Mouse (Mus musculus): Measurements from ENCODE around the gene Fstl1.
A peak's percentile ranks its signal among the peaks of the same experiment; 100 is the strongest.

Gene Fstl1

DNA sequence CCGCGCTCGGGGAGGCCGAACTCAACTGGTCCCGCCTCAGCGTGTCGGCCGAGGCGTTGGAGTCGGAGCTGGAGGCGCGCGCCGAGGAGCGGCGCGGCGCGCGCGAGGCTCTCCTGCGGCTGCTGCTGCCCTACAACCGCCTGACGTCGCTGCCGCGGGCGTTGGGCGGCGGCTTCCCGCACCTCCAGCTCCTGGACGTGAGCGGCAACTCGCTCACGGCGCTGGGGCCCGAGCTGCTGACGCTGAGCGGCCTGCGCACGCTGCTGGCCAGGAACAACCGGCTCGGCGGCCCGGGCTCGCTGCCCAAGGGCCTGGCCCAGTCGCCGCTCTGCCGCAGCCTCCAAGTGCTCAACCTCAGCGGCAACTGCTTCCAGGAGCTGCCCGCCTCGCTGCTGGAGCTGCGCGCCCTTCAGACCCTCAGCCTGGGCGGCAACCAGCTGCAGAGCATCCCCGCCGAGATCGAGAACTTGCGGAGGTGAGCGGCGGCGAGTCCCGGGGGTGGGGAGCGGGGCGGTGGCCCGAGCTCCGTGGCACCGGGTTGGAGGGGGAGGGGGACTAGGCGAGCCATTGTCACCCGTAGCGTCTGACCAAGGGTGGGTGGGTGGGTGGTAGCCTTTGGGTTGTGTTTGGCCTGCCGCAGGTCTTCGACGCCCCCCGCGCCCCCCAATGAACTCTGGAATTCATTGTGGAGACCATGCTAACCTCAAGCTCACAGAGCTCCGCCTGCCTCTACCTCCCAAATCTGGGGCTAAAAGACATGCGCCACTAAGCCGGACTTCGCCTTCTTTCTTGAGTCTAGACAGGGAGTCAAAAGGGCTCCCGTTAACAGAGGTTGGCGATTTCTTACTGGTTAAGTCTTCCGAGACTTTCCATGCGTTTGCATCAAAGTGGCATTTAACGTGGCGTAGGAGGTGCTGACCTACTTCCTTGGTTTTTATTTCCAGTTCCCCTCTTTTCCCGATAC lies 92.1 kb downstream of the Fstl1 start:
- ATAC-seq (ENCODE audit: low TSS enrichment), result peak; percentile 58

DNA sequence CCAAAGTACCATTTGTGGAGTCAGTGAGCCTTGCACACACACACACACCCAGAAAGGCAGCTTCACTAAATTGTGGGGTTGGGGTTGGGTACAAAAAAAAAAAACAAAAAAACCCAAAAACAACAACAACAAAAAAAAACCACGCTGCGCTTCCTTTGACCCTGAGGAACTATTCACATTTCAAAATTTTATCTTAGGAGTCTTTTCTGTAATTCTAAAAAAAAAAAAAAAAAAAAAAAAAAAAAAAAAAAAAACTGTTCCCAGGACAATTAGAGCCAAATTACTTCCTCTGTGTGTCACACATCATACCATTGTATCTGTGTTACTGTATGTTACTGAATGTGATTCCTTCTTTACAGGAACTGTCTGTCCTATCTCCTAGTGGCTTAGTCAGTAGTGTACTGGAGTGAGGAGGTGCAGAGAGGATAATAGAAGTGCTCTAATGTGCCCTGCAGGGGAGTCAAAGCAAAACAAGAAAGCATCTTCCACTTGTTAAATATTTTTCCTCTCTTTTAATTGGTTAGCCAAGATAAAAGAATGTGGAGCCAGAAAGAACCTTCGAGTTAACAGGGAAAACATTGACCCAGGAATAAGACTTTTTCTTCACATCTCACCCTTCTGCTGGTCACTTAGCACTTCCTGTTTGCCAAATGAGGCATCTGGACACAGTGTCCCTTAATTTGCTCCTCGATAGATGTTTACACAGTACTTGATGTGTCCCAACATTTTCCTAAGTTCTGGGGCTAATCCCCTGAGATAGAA lies 93.0 kb downstream of the Fstl1 start:
- no peak for ATAC-seq (ENCODE audit: low TSS enrichment)

DNA sequence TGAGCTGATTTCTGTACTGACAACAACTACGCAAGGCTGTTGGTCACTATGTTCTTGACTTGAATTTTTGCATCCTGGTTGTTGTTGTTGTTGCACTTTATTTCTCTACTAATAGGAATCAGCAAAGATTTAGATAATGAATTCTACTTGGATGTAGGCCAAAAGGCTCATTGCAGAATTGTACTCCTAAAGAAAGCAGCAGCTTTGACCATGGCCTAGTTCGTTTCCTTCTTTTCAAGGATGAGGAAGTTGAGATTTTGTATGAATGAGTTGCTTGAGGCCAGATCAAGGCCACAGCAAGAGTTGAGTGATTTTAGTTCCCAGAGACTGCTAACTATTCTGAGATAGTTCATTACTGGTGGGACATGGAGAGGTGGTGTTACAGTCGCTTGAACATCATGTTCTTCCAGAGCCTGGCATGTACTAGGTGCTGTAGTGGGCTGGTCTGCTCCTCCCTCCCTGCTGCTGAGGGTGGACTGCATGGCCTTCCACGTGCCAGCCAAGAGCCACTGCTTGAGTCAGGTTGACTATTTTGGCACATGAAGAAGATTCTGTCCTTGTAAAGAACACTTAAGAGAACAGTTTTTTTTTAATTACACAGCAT lies 94.5 kb downstream of the Fstl1 start:
- ATAC-seq (ENCODE audit: low TSS enrichment), result peak; percentile 60

DNA sequence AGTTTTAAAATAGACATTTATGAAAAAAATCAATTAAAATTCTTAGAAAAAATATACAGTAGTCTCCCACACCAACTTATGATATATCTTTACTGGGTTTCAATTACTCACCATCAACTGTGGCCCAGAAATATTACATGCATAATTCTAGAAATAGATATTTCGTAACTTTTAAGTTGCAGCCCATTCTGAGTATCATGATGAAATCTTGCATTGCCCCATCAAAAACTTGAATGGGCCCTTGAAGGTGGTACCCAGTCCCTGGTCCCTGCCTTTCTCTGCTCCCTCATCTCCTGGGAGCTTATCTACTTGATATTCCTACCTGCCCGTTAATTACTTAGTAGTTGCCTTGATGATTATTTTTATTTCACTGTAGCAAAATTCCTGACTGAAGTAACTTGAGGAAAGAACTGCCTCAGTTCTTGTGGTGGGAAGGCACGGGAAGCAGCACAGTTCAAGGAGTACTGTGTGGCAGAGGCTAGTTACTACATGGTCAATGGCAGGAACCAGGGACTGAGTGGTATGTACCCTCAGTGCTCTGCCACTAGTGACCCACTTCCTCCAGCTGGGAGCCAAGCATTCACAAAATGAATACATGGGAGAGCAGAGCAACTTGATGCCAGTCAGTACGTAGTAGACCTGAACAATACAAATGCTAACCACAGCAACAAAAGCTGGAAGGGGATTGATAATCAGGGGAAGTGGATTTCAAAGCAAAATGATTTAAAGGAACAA lies 98.0 kb downstream of the Fstl1 start:
- no peak for ATAC-seq (ENCODE audit: low TSS enrichment)

DNA sequence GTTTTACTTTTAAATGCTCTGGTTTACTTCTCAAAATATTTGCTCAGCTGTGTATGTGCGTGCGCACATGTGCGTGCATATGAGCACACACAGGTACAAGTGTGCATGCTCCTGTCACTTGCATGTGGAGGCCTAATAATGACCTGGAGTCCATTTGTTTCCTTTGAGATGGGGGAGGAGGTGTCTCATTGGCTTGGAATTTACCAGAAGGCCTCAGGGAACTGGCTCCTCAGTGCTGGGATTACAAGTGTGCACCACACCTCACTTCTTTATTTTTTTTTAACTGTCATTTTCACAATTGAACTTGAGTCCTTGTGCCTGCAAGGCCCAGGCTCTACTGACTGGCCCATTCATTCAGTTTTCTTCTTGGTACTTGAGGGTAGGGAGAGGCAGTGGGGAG lies 100.7 kb downstream of the Fstl1 start:
- no peak for ATAC-seq (ENCODE audit: low TSS enrichment)

DNA sequence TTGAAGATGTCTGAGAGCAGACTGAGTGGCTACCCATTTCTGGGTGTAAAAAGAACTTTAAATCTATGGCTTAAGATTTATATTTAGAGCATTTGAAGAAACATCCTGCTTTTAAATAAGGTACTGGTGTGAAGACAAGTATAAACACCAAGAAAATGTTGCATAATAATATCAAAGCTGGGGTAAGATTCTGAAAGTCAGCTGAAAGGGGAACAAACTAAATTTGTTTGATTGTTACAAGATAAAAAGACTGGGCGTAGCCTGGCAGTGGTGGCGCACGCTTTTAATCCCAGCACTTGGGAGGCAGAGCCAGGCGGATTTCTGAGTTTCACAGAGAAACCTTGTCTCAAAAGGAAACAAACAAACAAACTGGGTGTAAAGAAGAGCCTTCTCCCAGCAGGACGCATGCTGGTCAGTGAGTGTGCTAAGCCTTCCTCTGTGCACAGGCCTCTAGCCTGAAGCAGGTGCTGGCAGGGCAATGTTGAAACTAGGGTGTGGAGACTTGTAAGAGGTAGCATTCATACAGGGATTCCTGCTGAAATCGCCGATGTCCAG lies 102.4 kb downstream of the Fstl1 start:
- peak; percentile 41 for ATAC-seq (ENCODE audit: low TSS enrichment)

DNA sequence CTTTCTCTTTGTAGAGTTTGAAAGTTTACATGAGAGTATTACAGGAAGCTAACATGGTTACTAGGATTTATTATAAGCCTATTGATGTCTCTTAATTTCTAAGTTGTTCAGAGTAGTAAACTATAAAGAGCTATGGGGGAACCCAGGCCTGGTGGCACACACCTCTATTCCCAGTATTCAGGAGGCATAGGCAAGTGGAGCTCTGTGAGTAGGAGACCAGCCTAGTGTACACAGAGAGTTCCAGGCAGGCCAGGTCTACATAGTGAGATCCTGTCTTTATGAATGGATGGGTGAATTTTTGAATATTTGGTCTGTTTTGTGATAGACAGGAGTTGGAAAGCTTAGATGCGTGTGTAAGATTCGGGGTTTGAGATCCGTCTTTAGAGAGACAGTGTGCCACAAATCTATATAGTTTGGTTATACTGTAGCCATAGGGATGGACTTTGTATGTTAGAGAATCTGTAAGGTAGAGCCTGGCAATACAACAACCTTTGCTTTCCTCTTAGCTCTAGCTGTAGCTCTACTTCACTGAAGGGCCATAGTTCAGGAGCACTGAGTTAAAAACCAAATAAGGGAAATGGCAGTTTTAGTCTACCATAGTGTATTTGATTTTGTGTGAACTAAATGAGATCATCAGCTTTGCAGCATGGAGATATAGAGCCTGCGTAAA lies 103.2 kb downstream of the Fstl1 start:
- ATAC-seq (ENCODE audit: low TSS enrichment), result no peak

DNA sequence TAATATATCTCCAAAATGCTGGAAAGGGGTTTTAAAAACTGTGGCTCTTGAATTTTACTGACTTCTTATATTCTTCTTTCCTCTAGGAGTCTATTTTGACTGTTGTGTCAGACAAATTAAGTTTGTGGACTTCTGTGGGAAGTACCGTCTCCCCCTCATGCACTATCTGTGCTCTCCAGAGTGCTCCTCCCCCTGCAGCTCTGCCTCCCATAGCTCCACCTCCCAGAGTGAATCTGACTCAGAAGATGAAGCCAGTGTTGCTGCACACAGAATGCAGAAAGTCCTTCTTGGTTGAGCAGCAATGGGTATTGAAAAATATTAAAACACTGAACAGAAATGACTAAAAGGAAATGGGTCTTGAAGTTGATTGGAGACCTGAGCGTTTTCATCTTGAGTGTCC lies 104.5 kb downstream of the Fstl1 start:
- ATAC-seq (ENCODE audit: low TSS enrichment), result peak; percentile 82
